Mouse (Mus musculus) hindbrain, embryonic 16.5 days (tissue): ENCODE data around the gene Cgnl1. TPM values are rescaled to one million over a fixed set of nuclear protein-coding genes. Genes with fewer than 3 reads are reported as not detected.

Experiments used
- ATAC-seq: fragments of 200-750 bp; cut with Nextera tagmentation; 2 replicates; pipeline ENCODE4 v1.8.0; 2017; ENCODE audit warnings: moderate TSS enrichment, moderate library complexity
- H3K27ac ChIP-seq: fragments of 300-500 bp; sonication (generic); 2 replicates; pipeline ENCODE4 v1.5.1; 2014; ENCODE audit warnings: low read depth, mild to moderate bottlenecking, control low read depth, low read length, moderate library complexity
- H3K27me3 ChIP-seq: fragments of 300-500 bp; sonication (generic); replicated peaks from 2 replicates; pipeline ENCODE4 v1.6.1; 2014; ENCODE audit warnings: low read length; ENCODE audit not compliant: control insufficient read depth, insufficient read depth
- H3K36me3 ChIP-seq: fragments of 300-500 bp; sonication (generic); 2 replicates; pipeline ENCODE4 v1.6.1; 2014; ENCODE audit warnings: mild to moderate bottlenecking, low read length, moderate library complexity, mixed read lengths; ENCODE audit not compliant: control insufficient read depth, insufficient read depth
- H3K4me1 ChIP-seq: fragments of 300-500 bp; sonication (generic); 2 replicates; pipeline ENCODE4 v1.6.1; 2014; ENCODE audit warnings: low read depth, low read length; ENCODE audit not compliant: control insufficient read depth, insufficient read depth
- H3K4me2 ChIP-seq: fragments of 300-500 bp; sonication (generic); 2 replicates; pipeline ENCODE4 v1.6.1; 2014; ENCODE audit warnings: mild to moderate bottlenecking, low read length, control low read depth, moderate library complexity
- H3K4me3 ChIP-seq: fragments of 300-500 bp; sonication (generic); 2 replicates; pipeline ENCODE4 v1.5.1; 2014; ENCODE audit warnings: mild to moderate bottlenecking, low read length, control low read depth, moderate library complexity
- H3K9ac ChIP-seq: fragments of 300-500 bp; sonication (generic); 2 replicates; pipeline ENCODE4 v1.6.1; 2014; ENCODE audit warnings: low read depth, mild to moderate bottlenecking, control low read depth, low read length, moderate library complexity
- H3K9me3 ChIP-seq: fragments of 300-500 bp; sonication (generic); 2 replicates; pipeline ENCODE4 v1.6.1; 2014; ENCODE audit warnings: mild to moderate bottlenecking, low read length, moderate library complexity; ENCODE audit not compliant: control insufficient read depth
- WGBS: fragments of 180-500 bp; shearing (Covaris S2); extraction: QIAGEN DNeasy Blood & Tissue Kit; methylation state at CpG from one replicate; pipeline ENCODE4 v1.1.7; 2014; 5-methylcytosine and 5-hydroxymethylcytosine counted together
- polyA plus RNA-seq: library from polyadenylated mRNA; unstranded; fragments of >200 nt; fragmentation: Nextera tagmentation; extraction: Ambion mirVana; gene quantifications from 2 replicates; pipeline ENCODE4 v1.2.1, GENCODE M21; 2015

Cgnl1 gene
- polyA plus RNA-seq, 1 experiment from 2014 or later = 7.0 TPM

GRCm38 (mm10) chr9:71807801-71808200 is 36.4 kb upstream of the Cgnl1 start:
- Histone ChIP-seq H3K9ac (no peak overlapping the region), H3K9me3 (no peaks in the 10 kb centered on the region), H3K4me3 (no peak overlapping the region), H3K36me3 (no peaks in the 10 kb centered on the region), H3K4me2 (no peak overlapping the region), H3K27me3 (no peaks in the 10 kb centered on the region), H3K27ac (no peak overlapping the region), H3K4me1 (peaks cover 3% of the 10 kb centered on the region; the same call in 1 of the 2 replicates)
- no peak for ATAC-seq
- WGBS = 68% methylated on average over 4 of the region's 4 CpGs

DNA sequence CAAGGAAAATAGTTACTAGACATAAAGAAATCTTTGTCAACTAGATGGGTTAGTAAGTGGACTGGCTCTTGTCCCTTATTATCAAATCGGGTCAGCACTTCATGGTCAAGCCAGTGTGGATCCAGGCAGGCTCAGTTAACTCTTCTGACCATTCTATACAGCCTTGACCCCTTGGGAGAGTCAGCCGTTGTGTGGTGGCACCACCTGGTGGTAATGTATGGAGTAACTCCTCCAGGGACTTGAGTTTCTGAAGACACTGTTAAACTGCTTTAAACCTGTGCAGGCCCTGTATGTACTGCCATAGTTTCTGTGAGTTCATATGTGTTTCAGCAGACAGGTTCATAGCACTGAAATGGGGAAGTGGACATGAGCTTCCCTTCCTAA is 35.0 kb upstream of the Cgnl1 start:
- ATAC-seq = peak; percentile 67; the same call in 1 of the 2 replicates
- Histone ChIP-seq H3K27ac (no peak overlapping the region), H3K9me3 (no peaks in the 10 kb centered on the region), H3K9ac (no peak overlapping the region), H3K27me3 (no peaks in the 10 kb centered on the region), H3K4me1 (peaks cover 3% of the 10 kb centered on the region; the same call in 1 of the 2 replicates), H3K4me2 (no peak overlapping the region), H3K36me3 (no peaks in the 10 kb centered on the region), H3K4me3 (no peak overlapping the region)
- WGBS = 3% methylated on average over 2 of the region's 2 CpGs

- no peaks in the 10 kb centered on the region for H3K36me3 ChIP-seq
- WGBS = 80% methylated on average over 6 of the region's 6 CpGs
- H3K9ac ChIP-seq = no peak overlapping the region
- no peak overlapping the region for H3K4me2 ChIP-seq
- no peaks in the 10 kb centered on the region for H3K9me3 ChIP-seq
- no peaks in the 10 kb centered on the region for H3K27me3 ChIP-seq
- no peak for ATAC-seq
- H3K4me3 ChIP-seq = no peak overlapping the region
- peaks cover 3% of the 10 kb centered on the region; the same call in 1 of the 2 replicates for H3K4me1 ChIP-seq
- H3K27ac ChIP-seq = no peak overlapping the region
Observed at GRCm38 (mm10) chr9:71805646-71806421, 34.4 kb upstream of the Cgnl1 start.

DNA sequence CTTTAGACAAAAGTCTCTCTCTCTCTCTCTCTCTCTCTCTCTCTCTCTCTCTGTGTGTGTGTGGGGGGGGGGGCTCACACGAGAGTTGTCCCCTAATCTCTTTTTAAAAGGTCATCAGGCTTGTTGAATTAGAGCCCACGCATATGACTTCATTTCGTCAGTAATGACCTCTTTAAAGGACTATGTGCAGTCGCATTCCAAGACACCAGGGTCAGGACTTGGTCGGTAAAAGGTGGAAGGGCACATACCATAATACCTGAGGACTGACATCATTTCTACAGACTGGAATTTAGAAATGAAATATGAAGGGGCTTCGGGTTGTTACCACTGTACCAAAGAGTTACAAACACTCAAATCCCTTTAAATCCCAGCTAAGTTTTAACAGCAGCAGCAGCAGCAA is 32.7 kb upstream of the Cgnl1 start:
- ATAC-seq = no peak
- Histone ChIP-seq H3K9ac (no peak overlapping the region), H3K36me3 (no peaks in the 10 kb centered on the region), H3K9me3 (no peaks in the 10 kb centered on the region), H3K4me1 (peaks cover 2% of the 10 kb centered on the region; the same call in 1 of the 2 replicates), H3K27ac (no peak overlapping the region), H3K4me3 (no peak overlapping the region), H3K27me3 (no peaks in the 10 kb centered on the region), H3K4me2 (no peak overlapping the region)
- WGBS = 56% methylated on average over 6 of the region's 6 CpGs

GRCm38 (mm10) chr9:71803281-71803680 is 31.9 kb upstream of the Cgnl1 start:
- H3K9me3 ChIP-seq = no peaks in the 10 kb centered on the region
- H3K9ac ChIP-seq = no peak overlapping the region
- no peak overlapping the region for H3K4me2 ChIP-seq
- no peak for ATAC-seq
- no peaks in the 10 kb centered on the region for H3K27me3 ChIP-seq
- H3K4me3 ChIP-seq = no peak overlapping the region
- H3K36me3 ChIP-seq = no peaks in the 10 kb centered on the region
- 61% methylated on average over 7 of the region's 7 CpGs for WGBS
- 0 out of 2 replicates have a peak overlapping the region, but pooled peaks have one; percentile 8 for H3K27ac ChIP-seq
- H3K4me1 ChIP-seq = no peaks in the 10 kb centered on the region

DNA sequence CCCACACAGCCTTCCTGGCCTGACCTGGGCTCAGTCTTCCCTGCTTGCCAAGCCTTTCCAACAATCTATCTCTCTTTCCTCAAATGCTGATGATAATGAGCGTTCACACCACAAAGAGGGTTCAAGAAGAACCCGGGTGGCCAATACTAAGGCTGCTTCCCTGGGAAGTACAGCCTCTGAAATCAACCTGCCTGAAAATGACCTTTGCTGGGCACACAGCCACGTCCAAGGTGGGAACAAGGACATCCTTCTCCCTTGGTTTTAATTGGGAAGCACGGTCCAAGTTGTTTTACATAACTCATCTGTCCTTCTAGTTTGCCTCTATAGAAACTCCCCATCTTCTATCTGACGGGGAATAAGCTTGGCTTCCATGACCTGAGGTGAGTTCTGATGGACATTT is 28.2 kb upstream of the Cgnl1 start:
- Histone ChIP-seq H3K4me2 (no peak overlapping the region), H3K4me1 (no peaks in the 10 kb centered on the region), H3K36me3 (no peaks in the 10 kb centered on the region), H3K9ac (no peak overlapping the region), H3K9me3 (no peaks in the 10 kb centered on the region), H3K27me3 (no peaks in the 10 kb centered on the region), H3K27ac (no peak overlapping the region), H3K4me3 (no peak overlapping the region)
- WGBS = 72% methylated on average over 5 of the region's 5 CpGs
- no peak for ATAC-seq

DNA sequence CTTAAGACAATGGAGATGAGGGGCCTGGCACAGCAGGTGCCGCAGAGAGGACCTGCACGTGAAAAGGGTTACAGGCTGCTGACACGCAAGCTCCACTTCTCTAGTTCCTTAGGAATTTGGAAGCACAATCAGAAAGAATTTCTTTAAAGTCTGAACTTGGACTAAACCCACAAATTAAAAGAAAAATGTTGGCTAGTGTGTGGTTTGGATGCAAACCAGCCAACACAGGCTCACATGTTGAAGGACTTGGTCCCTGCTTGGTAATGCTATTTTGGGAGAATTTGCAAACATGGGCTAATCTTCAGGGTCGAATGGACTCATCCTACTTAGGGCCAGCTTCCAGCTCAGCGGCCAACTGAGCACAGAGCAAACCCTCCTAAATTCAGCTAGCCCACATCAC is 26.8 kb upstream of the Cgnl1 start:
- 56% methylated on average over 5 of the region's 5 CpGs for WGBS
- H3K4me1 ChIP-seq = no peaks in the 10 kb centered on the region

DNA sequence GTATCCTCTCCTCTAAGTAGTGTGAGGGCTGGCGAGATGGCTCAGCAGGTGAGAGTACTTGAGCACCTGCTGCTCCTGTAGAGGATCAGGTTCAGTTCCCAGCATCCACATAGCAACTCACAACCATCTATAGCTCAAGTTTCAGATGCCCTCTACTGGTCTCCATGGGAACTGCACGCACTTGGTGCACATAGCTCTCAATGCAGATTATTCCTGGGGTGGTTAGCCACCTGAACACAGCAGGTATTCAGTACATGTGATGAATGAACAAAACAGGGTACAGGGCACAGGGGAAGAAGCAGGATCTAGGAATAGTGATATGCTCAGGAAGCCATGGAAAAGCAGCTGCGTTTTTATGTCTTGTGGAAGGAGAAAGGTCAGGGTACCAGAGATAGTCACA is 6.0 kb upstream of the Cgnl1 start:
- Histone ChIP-seq H3K9me3 (no peaks in the 10 kb centered on the region), H3K9ac (no peak overlapping the region), H3K4me1 (no peaks in the 10 kb centered on the region), H3K27me3 (no peaks in the 10 kb centered on the region; the same call in 1 of the 2 replicates), H3K27ac (no peak overlapping the region), H3K36me3 (no peaks in the 10 kb centered on the region), H3K4me3 (no peak overlapping the region), H3K4me2 (no peak overlapping the region)
- no peak for ATAC-seq
- 89% methylated on average over 3 of the region's 3 CpGs for WGBS

More for the DNA sequence above, 26.8 kb upstream of the Cgnl1 start:
- H3K9ac ChIP-seq = no peak overlapping the region
- H3K4me2 ChIP-seq = no peak overlapping the region
- no peak overlapping the region for H3K4me3 ChIP-seq
- H3K9me3 ChIP-seq = no peaks in the 10 kb centered on the region
- no peak overlapping the region for H3K27ac ChIP-seq
- no peak for ATAC-seq
- no peaks in the 10 kb centered on the region for H3K36me3 ChIP-seq
- H3K27me3 ChIP-seq = no peaks in the 10 kb centered on the region

DNA sequence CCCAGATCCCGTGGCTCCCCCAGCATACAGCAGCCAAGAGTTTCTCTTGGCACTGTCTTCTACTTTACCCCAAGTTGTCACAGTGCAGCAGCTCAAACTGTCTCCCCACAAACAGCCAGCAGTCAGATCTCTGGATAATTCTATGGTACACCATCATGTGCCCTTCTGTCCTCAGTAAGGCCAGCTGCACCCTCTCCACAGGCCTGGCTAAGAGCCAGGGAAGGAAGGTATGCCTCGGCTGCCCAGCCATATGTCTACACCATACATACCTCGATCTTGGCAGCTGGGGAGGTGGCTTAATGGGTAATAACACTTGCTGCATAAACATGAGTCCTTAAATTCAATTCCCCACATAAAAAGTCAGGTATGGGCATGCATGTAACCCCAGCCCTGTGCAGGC is 4.9 kb upstream of the Cgnl1 start:
- Histone ChIP-seq H3K27ac (no peak overlapping the region), H3K9ac (no peak overlapping the region), H3K4me2 (no peak overlapping the region), H3K27me3 (peaks cover 2% of the 10 kb centered on the region; the same call in 1 of the 2 replicates), H3K4me3 (no peak overlapping the region), H3K36me3 (no peaks in the 10 kb centered on the region), H3K9me3 (no peaks in the 10 kb centered on the region), H3K4me1 (peaks cover 3% of the 10 kb centered on the region; the same call in 1 of the 2 replicates)
- no peak for ATAC-seq
- 65% methylated on average over 3 of the region's 3 CpGs for WGBS
